Mouse (Mus musculus) testis, adult 2 months (tissue): ENCODE data around the gene Nfkbia.

Experiments used
- CTCF ChIP-seq: fragments of 200-500 bp; IDR thresholded peaks from 2 replicates; pipeline ENCODE4 v1.5.1; 2012; ENCODE audit warnings: low read depth, mild to moderate bottlenecking, inconsistent platforms, low read length, moderate library complexity; ENCODE audit not compliant: control insufficient read depth, insufficient read depth, insufficient replicate concordance
- POLR2A ChIP-seq: fragments of 200-500 bp; IDR thresholded peaks from 2 replicates; pipeline ENCODE4 v1.6.1; 2012; ENCODE audit warnings: low read depth, mild to moderate bottlenecking, inconsistent platforms, low read length, moderate library complexity; ENCODE audit not compliant: control insufficient read depth

DNA sequence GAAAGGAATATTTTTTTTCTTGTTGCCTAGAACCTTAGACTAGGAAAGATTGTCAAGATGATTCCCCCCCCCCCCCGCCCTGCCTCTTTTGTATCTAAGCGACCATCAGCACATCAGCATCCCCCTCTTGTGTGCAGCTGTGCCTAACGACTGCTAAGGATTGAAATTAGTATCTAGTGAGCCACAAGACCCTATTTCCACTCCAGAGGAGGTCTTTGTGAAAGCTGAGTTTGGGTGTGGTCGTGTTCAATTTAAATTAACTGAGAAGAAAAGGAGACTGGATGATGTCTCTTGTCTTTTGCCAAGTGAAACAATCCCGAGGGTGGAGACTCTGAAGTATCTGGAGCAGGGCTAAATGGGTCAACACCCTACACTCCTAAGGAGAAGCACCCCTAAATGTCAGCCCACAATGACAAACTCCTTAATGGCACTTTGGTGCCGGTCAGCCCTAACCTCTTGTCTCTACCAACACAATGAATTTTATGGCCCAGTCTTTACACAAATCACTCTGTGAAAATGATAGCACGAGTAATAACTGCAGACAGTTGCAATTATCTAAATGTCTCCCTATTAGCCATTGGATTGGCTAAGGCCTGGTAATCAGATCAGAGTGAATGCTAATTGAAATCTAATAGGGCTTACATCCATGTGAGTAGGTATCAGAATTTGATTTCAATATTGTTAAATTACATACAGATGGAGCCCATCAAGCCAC, 13.0 kb upstream of the Nfkbia start:
- TF ChIP-seq POLR2A, result no peak
- no peak for TF ChIP-seq CTCF
